23 mouse cellular contexts compared by ENCODE assay signal in the genomic region with DNA sequence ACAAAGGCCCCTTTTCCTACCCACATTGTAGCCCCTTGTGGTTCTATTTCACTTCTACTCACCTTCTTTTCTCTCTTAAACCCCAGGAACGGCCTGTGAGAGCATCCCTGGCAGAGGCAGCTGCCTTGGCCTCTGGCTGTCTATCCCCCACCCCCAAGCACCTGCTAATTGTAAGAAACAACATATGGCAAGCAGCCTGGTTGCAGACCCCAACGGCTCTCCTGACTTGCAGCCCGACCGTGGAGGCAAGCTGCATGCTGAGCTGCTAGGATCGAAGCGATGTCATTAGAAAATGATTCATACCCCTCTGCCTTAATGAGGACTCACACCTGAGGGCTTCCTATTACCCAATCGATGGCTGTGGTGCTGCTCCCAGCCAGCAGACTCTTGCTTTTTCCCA.
A peak's percentile ranks its signal among the peaks of the same experiment; 100 is the strongest.
DNase-seq lines count a peak whose midpoint lies in the region; ATAC-seq and TF ChIP-seq lines count a peak whose summit lies in the region.
"Had no signal": no experiment of that assay in that cellular context is flagged by ENCODE, and none has a peak within 500 bp of the region (broad histone marks: within the 10 kb centered on the region; RNA-seq: fewer than 3 reads in every experiment).

No protein-coding gene starts in this region.

- DNase-seq in forebrain, embryonic 14.5 days (ENCODE audit: low spot score) = peak; percentile 36
- no peak for DNase-seq in forebrain, embryonic 11.5 days (ENCODE audit: low spot score)
- DNase-seq in midbrain, postnatal 0 days (ENCODE audit: low spot score) = peak; percentile 51
- DNase-seq in hindbrain, embryonic 14.5 days (ENCODE audit: low spot score) = peak; percentile 38
- DNase-seq in mesoderm, embryonic 11.5 days (ENCODE audit: low read depth, low spot score) = peak; percentile 19
- no peak for DNase-seq in cerebellum, adult 2 months
- DNase-seq in heart, postnatal 36 days = no peak
- DNase-seq: adrenal gland, adult 2 months; cerebellum, adult 9-11 months; forebrain, postnatal 0 days; gastrocnemius, adult 2 months; heart, postnatal 14 days; kidney, postnatal 4 days; right cerebral cortex, postnatal 14 days; spleen, adult 18-20 months; thymus, postnatal 4 days had no signal

- no peak overlapping the region for H3K27ac ChIP-seq in forebrain, embryonic 14.5 days (ENCODE audit: low read depth, low read length)
- no peak overlapping the region for H3K27ac ChIP-seq in forebrain, embryonic 11.5 days (ENCODE audit: low read depth, low read length)
- no peak overlapping the region for H3K27ac ChIP-seq in midbrain, postnatal 0 days (ENCODE audit: low read depth, low read length)
- H3K27ac ChIP-seq in midbrain, embryonic 16.5 days (ENCODE audit: low read length) = no peak overlapping the region
- no peak overlapping the region for H3K27ac ChIP-seq in hindbrain, embryonic 14.5 days
- no peak overlapping the region for H3K27ac ChIP-seq in cerebellum, adult 2 months (ENCODE audit: insufficient read depth, low read length)
- H3K27ac ChIP-seq: gastrocnemius, adult 2 months; liver, embryonic 14.5 days; lung, embryonic 15.5 days; macrophage; neural tube, embryonic 12.5 days had no signal

- no peaks in the 10 kb centered on the region for H3K9me3 ChIP-seq in forebrain, embryonic 14.5 days (replicated peaks; ENCODE audit: control insufficient read depth, low read length)
- no peaks in the 10 kb centered on the region for H3K9me3 ChIP-seq in forebrain, embryonic 11.5 days (ENCODE audit: control insufficient read depth, low read length)
- no peaks in the 10 kb centered on the region for H3K9me3 ChIP-seq in midbrain, postnatal 0 days (ENCODE audit: low read length)
- 0 out of 2 replicates have a peak, but pooled peaks cover 1% of the 10 kb centered on the region for H3K9me3 ChIP-seq in midbrain, embryonic 16.5 days (replicated peaks; ENCODE audit: control insufficient read depth, low read length, poor library complexity, severe bottlenecking)
- H3K9me3 ChIP-seq in hindbrain, embryonic 14.5 days (ENCODE audit: control insufficient read depth, low read length) = no peaks in the 10 kb centered on the region
- H3K9me3 ChIP-seq: heart, embryonic 12.5 days; lung, embryonic 15.5 days; neural tube, embryonic 12.5 days had no signal

- TF ChIP-seq POLR2A in cerebellum, adult 2 months (IDR thresholded peaks at IDR 0.05; ENCODE audit: borderline replicate concordance, insufficient read depth, low read length) = no peak

- H3K9ac ChIP-seq in forebrain, embryonic 14.5 days (ENCODE audit: low read length) = no peak overlapping the region
- H3K9ac ChIP-seq in forebrain, embryonic 11.5 days (ENCODE audit: low read length) = no peak overlapping the region
- no peak overlapping the region for H3K9ac ChIP-seq in midbrain, postnatal 0 days (replicated peaks; ENCODE audit: low read length, poor library complexity, severe bottlenecking)
- no peak overlapping the region for H3K9ac ChIP-seq in midbrain, embryonic 16.5 days (ENCODE audit: low read depth, low read length)
- no peak overlapping the region for H3K9ac ChIP-seq in hindbrain, embryonic 14.5 days
- H3K9ac ChIP-seq: forebrain, postnatal 0 days; heart, embryonic 12.5 days; liver, embryonic 14.5 days; lung, embryonic 15.5 days; neural tube, embryonic 12.5 days had no signal

- no peak for TF ChIP-seq CTCF in midbrain, postnatal 0 days (IDR thresholded peaks at IDR 0.05)
- no peak for TF ChIP-seq CTCF in cerebellum, adult 2 months (IDR thresholded peaks at IDR 0.05; ENCODE audit: borderline replicate concordance, insufficient read depth, low read depth, low read length)

- no peak overlapping the region for H3K4me2 ChIP-seq in forebrain, embryonic 14.5 days (ENCODE audit: low read length)
- H3K4me2 ChIP-seq in forebrain, embryonic 11.5 days (ENCODE audit: low read depth, low read length, severe bottlenecking) = no peak overlapping the region
- H3K4me2 ChIP-seq in midbrain, postnatal 0 days (ENCODE audit: low read depth, low read length, poor library complexity, severe bottlenecking) = no peak overlapping the region
- no peak overlapping the region for H3K4me2 ChIP-seq in midbrain, embryonic 16.5 days (ENCODE audit: low read length)
- H3K4me2 ChIP-seq in hindbrain, embryonic 14.5 days (replicated peaks) = no peak overlapping the region
- H3K4me2 ChIP-seq: heart, embryonic 12.5 days; lung, embryonic 15.5 days; neural tube, embryonic 12.5 days had no signal

- intact Hi-C loops in heart, postnatal 36 days (cut with DNase I) = no loop called here

- WGBS in forebrain, embryonic 14.5 days = 54% methylated on average over 7 of the region's 7 CpGs
- 69% methylated on average over 7 of the region's 7 CpGs for WGBS in forebrain, embryonic 11.5 days
- 46% methylated on average over 7 of the region's 7 CpGs for WGBS in midbrain, postnatal 0 days
- WGBS in midbrain, embryonic 16.5 days = 59% methylated on average over 7 of the region's 7 CpGs
- WGBS in hindbrain, embryonic 14.5 days = 31% methylated on average over 7 of the region's 7 CpGs
- 11% methylated on average over 7 of the region's 7 CpGs for WGBS in cerebellum, adult 2 months

- H3K36me3 ChIP-seq in forebrain, embryonic 14.5 days (ENCODE audit: control insufficient read depth, insufficient read depth, low read length) = no peaks in the 10 kb centered on the region
- H3K36me3 ChIP-seq in forebrain, embryonic 11.5 days (ENCODE audit: control insufficient read depth, insufficient read depth, low read length) = no peaks in the 10 kb centered on the region
- H3K36me3 ChIP-seq in midbrain, postnatal 0 days (ENCODE audit: insufficient read depth, low read length) = no peaks in the 10 kb centered on the region
- no peaks in the 10 kb centered on the region for H3K36me3 ChIP-seq in midbrain, embryonic 16.5 days (ENCODE audit: control insufficient read depth, insufficient read depth, low read length)
- H3K36me3 ChIP-seq in hindbrain, embryonic 14.5 days (replicated peaks; ENCODE audit: control insufficient read depth, insufficient read depth) = no peaks in the 10 kb centered on the region
- H3K36me3 ChIP-seq: heart, embryonic 12.5 days; lung, embryonic 15.5 days; neural tube, embryonic 12.5 days had no signal

- H3K27me3 ChIP-seq in forebrain, embryonic 14.5 days (replicated peaks; ENCODE audit: control insufficient read depth, insufficient read depth, low read length) = no peaks in the 10 kb centered on the region
- no peaks in the 10 kb centered on the region for H3K27me3 ChIP-seq in forebrain, embryonic 11.5 days (ENCODE audit: control insufficient read depth, insufficient read depth, low read length)
- H3K27me3 ChIP-seq in midbrain, postnatal 0 days (ENCODE audit: insufficient read depth, low read length) = no peaks in the 10 kb centered on the region
- no peaks in the 10 kb centered on the region for H3K27me3 ChIP-seq in midbrain, embryonic 16.5 days (ENCODE audit: control insufficient read depth, insufficient read depth, low read depth, low read length)
- no peaks in the 10 kb centered on the region for H3K27me3 ChIP-seq in hindbrain, embryonic 14.5 days (ENCODE audit: control insufficient read depth, insufficient read depth, low read length)
- H3K27me3 ChIP-seq in cerebellum, adult 2 months (ENCODE audit: control insufficient read depth, insufficient read depth, low read length) = no peaks in the 10 kb centered on the region
- H3K27me3 ChIP-seq: heart, embryonic 12.5 days; lung, embryonic 15.5 days; neural tube, embryonic 12.5 days had no signal

- ATAC-seq in forebrain, embryonic 14.5 days = no peak
- ATAC-seq in forebrain, embryonic 11.5 days (replicated peaks; ENCODE audit: low FRiP score) = no peak
- no peak for ATAC-seq in midbrain, postnatal 0 days (ENCODE audit: low FRiP score)
- ATAC-seq in midbrain, embryonic 16.5 days = no peak
- peak; percentile 14; the same call in 1 of the 2 replicates for ATAC-seq in hindbrain, embryonic 14.5 days (ENCODE audit: low FRiP score)
- ATAC-seq: forebrain, postnatal 0 days had no signal

- no peaks in the 10 kb centered on the region for H3K4me1 ChIP-seq in forebrain, embryonic 14.5 days (ENCODE audit: control insufficient read depth, insufficient read depth, low read length)
- no peaks in the 10 kb centered on the region for H3K4me1 ChIP-seq in forebrain, embryonic 11.5 days (replicated peaks; ENCODE audit: control insufficient read depth, insufficient read depth, low read length)
- H3K4me1 ChIP-seq in midbrain, postnatal 0 days (ENCODE audit: insufficient read depth, low read length) = no peaks in the 10 kb centered on the region
- 0 out of 2 replicates have a peak, but pooled peaks cover 2% of the 10 kb centered on the region for H3K4me1 ChIP-seq in midbrain, embryonic 16.5 days (ENCODE audit: control insufficient read depth, insufficient read depth, low read length)
- H3K4me1 ChIP-seq in hindbrain, embryonic 14.5 days (replicated peaks; ENCODE audit: control insufficient read depth, insufficient read depth, low read length) = no peaks in the 10 kb centered on the region
- H3K4me1 ChIP-seq in cerebellum, adult 2 months (ENCODE audit: control insufficient read depth, insufficient read depth, low read length) = no peaks in the 10 kb centered on the region
- H3K4me1 ChIP-seq: heart, embryonic 12.5 days; lung, embryonic 15.5 days; neural tube, embryonic 12.5 days had no signal

- no peak overlapping the region for H3K4me3 ChIP-seq in forebrain, embryonic 14.5 days (ENCODE audit: low read depth, low read length)
- no peak overlapping the region for H3K4me3 ChIP-seq in forebrain, embryonic 11.5 days (ENCODE audit: low read depth, low read length)
- no peak overlapping the region for H3K4me3 ChIP-seq in midbrain, postnatal 0 days (ENCODE audit: low read depth, low read length)
- H3K4me3 ChIP-seq in midbrain, embryonic 16.5 days (ENCODE audit: low read depth, low read length) = no peak overlapping the region
- no peak overlapping the region for H3K4me3 ChIP-seq in hindbrain, embryonic 14.5 days (replicated peaks; ENCODE audit: low read length)
- H3K4me3 ChIP-seq in cerebellum, adult 2 months (replicated peaks; ENCODE audit: insufficient read depth, low read depth, low read length) = no peak overlapping the region
- H3K4me3 ChIP-seq: erythroblast, embryonic 14.5 days; gastrocnemius, adult 2 months; heart, embryonic 12.5 days; lung, embryonic 15.5 days; neural tube, embryonic 12.5 days had no signal

Comparison
In these comparisons a context has a peak if more than half of its experiments do, and no peak if none do; other contexts are left out.
1. DNase-seq: peak in forebrain, embryonic 14.5 days (single experiment), midbrain, postnatal 0 days (single experiment), hindbrain, embryonic 14.5 days (single experiment) and mesoderm, embryonic 11.5 days (single experiment); none in forebrain, embryonic 11.5 days (single experiment), cerebellum, adult 2 months (0 of 2) and heart, postnatal 36 days (0 of 2).